Mouse (Mus musculus) kidney, adult 2 months (tissue): ENCODE measurements at regions not wholly inside any gene's neighbourhood (a gene's known extent, or its start where the extent isn't known, plus 50 kb on each side); places are given as distances from the start of the nearest gene placed in this dataset.

Experiments used
- CTCF ChIP-seq: fragments of 200-500 bp; conservative IDR thresholded peaks from 2 replicates; pipeline ENCODE4 v1.5.1; 2011; ENCODE audit warnings: low read depth, mild to moderate bottlenecking, control low read depth, low read length, moderate library complexity, mixed read lengths; ENCODE audit not compliant: insufficient read depth, insufficient read length
- POLR2A ChIP-seq: fragments of 200-500 bp; IDR thresholded peaks from one replicate; pipeline ENCODE4 v1.6.1; 2011; ENCODE audit warnings: low read depth, low read length, control low read depth

DNA sequence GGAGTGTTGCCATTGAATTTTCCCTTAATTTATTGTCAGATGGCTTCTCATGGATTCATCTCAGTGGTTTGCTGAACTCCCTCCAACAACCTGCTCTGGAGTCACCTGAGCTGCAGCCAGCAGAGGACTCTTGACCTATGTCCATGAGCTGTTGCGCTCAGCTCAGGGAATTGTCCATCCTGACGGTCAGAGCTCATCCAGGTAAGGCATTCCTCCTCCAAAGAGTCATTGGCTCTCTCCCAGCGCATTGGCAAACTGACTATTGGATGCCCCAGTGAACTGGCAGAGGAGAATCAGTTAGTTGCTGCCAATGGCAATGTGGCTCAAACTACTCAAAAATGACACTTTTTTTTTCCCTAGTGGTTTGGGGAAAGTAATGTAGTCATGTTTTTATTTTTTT lies 345.3 kb upstream of the Fign start:
- TF ChIP-seq CTCF: 0 out of 2 replicates have a peak, but pooled peaks have one; percentile 7
- TF ChIP-seq POLR2A: no peak
